Mouse (Mus musculus) kidney, adult 2 months (tissue): ENCODE measurements around the gene Ccer1. TPM values are rescaled to one million over a fixed set of nuclear protein-coding genes. Genes with fewer than 3 reads are reported as not detected.
A peak's percentile ranks its signal among the peaks of the same experiment; 100 is the strongest.

Experiments used
- DNase-seq: peaks from one replicate; pipeline ENCODE4 v3.0.0; 2021
- H3K27ac ChIP-seq: fragments of 200-500 bp; 2 replicates; pipeline ENCODE4 v1.5.1; 2012; ENCODE audit warnings: low read depth, low read length, control low read depth, inconsistent platforms; ENCODE audit not compliant: insufficient read depth
- H3K27me3 ChIP-seq: fragments of 200-500 bp; replicated peaks from 2 replicates; pipeline ENCODE4 v1.6.1; 2012; ENCODE audit warnings: mild to moderate bottlenecking, moderate library complexity, low read length, inconsistent platforms; ENCODE audit not compliant: control insufficient read depth, insufficient read depth
- H3K36me3 ChIP-seq: fragments of 200-500 bp; 2 replicates; pipeline ENCODE4 v1.6.1; 2012; ENCODE audit warnings: mild to moderate bottlenecking, moderate library complexity, low read length, inconsistent platforms; ENCODE audit not compliant: control insufficient read depth, insufficient read depth
- H3K4me1 ChIP-seq: fragments of 200-500 bp; 2 replicates; pipeline ENCODE4 v1.6.1; 2011; ENCODE audit warnings: low read length; ENCODE audit not compliant: control insufficient read depth, insufficient read depth
- H3K4me3 ChIP-seq: fragments of 200-500 bp; 2 replicates; pipeline ENCODE4 v1.5.1; 2011; ENCODE audit warnings: mild to moderate bottlenecking, low read depth, low read length, control low read depth; ENCODE audit not compliant: insufficient read depth
- CTCF ChIP-seq: fragments of 200-500 bp; conservative IDR thresholded peaks from 2 replicates; pipeline ENCODE4 v1.5.1; 2011; ENCODE audit warnings: low read depth, mild to moderate bottlenecking, control low read depth, low read length, moderate library complexity, mixed read lengths; ENCODE audit not compliant: insufficient read depth, insufficient read length
- POLR2A ChIP-seq: fragments of 200-500 bp; IDR thresholded peaks from one replicate; pipeline ENCODE4 v1.6.1; 2011; ENCODE audit warnings: low read depth, low read length, control low read depth
- WGBS: fragments of 180-500 bp; shearing (Covaris S2); methylation state at CpG from one replicate; pipeline ENCODE4 v1.1.7; 2018; 5-methylcytosine and 5-hydroxymethylcytosine counted together
- polyA plus RNA-seq: library from polyadenylated mRNA; depleted of rRNA; stranded (reverse); fragments of >200 nt; gene quantifications from 2 replicates; pipeline ENCODE4 v1.2.3, GENCODE M21; 2012

Gene Ccer1
- polyA plus RNA-seq, 1 experiment: 0.03 TPM

DNA sequence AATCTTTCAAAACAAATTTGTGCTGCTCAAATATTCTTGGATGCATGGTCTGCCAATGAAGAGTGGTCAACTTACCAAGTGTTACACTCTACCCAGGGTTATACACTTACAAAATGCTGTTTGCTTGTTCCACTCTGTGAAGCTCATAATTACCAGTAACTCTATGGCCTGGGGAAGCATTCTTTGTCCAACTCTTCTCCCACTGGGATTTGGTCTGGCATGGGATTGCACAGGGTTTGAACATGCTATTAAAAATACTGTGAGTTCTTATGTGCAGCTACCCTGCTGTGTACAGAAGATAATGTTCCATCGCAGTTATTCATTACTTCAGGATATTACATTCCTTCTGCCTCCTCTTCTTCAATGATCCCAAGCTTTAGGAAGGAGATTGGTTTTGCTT is 5.7 kb upstream of the Ccer1 start:
- Histone ChIP-seq H3K4me1 (no peaks in the 10 kb centered on the region), H3K4me3 (no peak overlapping the region), H3K27ac (no peak overlapping the region), H3K36me3 (no peaks in the 10 kb centered on the region), H3K27me3 (no peaks in the 10 kb centered on the region; the same call in 1 of the 2 replicates)
- no peak for DNase-seq
- WGBS: 85% methylated on average over 1 of the region's 1 CpGs
- no peak for TF ChIP-seq POLR2A
- no peak for TF ChIP-seq CTCF

- Histone ChIP-seq H3K4me1 (no peaks in the 10 kb centered on the region), H3K4me3 (no peak overlapping the region), H3K27me3 (no peaks in the 10 kb centered on the region; the same call in 1 of the 2 replicates), H3K27ac (no peak overlapping the region), H3K36me3 (no peaks in the 10 kb centered on the region)
- 75% methylated on average over 3 of the region's 3 CpGs for WGBS
- no peak for TF ChIP-seq CTCF
- TF ChIP-seq POLR2A: no peak
- no peak for DNase-seq
These were observed 3.4 kb upstream of the Ccer1 start for GRCm38 (mm10) chr10:97689425-97689824.

- Histone ChIP-seq H3K27me3 (no peaks in the 10 kb centered on the region; the same call in 1 of the 2 replicates), H3K4me1 (no peaks in the 10 kb centered on the region), H3K27ac (no peak overlapping the region), H3K36me3 (no peaks in the 10 kb centered on the region), H3K4me3 (no peak overlapping the region)
- no peak for TF ChIP-seq CTCF
- TF ChIP-seq POLR2A: no peak
- DNase-seq: no peak
- WGBS: 95% methylated on average over 37 of the region's 37 CpGs
These were observed 708 bp downstream of the Ccer1 start for GRCm38 (mm10) chr10:97693398-97694135.

GRCm38 (mm10) chr10:97702321-97702720 is 9.5 kb downstream of the Ccer1 start:
- Histone ChIP-seq H3K27ac (no peak overlapping the region), H3K4me1 (no peaks in the 10 kb centered on the region), H3K27me3 (no peaks in the 10 kb centered on the region), H3K4me3 (no peak overlapping the region), H3K36me3 (no peaks in the 10 kb centered on the region)
- no peak for TF ChIP-seq CTCF
- TF ChIP-seq POLR2A: no peak
- no peak for DNase-seq

DNA sequence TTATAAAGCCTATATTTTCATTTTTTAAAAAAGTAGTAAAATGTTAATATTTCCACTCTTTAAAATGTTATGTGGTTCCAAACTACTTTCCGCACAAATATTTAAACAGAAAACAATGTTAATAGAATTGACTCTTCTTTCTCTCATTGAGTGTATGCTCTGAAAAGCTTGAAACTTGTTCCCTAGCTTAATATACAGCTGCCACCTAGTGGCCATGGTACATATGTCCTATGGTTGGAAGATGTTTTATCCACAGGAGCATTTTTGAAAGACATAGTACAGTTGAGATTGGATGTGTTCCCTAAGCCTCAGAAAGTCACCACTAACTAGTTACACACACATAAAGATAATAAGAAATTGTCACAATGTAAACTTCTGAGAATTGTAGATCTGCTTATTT is 11.7 kb downstream of the Ccer1 start:
- Histone ChIP-seq H3K4me1 (no peaks in the 10 kb centered on the region), H3K27ac (no peak overlapping the region), H3K27me3 (no peaks in the 10 kb centered on the region; the same call in 1 of the 2 replicates), H3K4me3 (no peak overlapping the region), H3K36me3 (no peaks in the 10 kb centered on the region)
- peak; percentile 46 for DNase-seq
- TF ChIP-seq CTCF (0 out of 2 replicates have a peak, but pooled peaks have one; percentile 7), POLR2A (no peak)
- WGBS: 54% methylated on average over 1 of the region's 1 CpGs

GRCm38 (mm10) chr10:97712687-97713086 is 19.8 kb downstream of the Ccer1 start:
- DNase-seq: peak; percentile 19

GRCm38 (mm10) chr10:97714584-97714983 is 21.7 kb downstream of the Ccer1 start:
- Histone ChIP-seq H3K27ac (no peak overlapping the region), H3K36me3 (no peaks in the 10 kb centered on the region), H3K4me1 (no peaks in the 10 kb centered on the region), H3K4me3 (no peak overlapping the region), H3K27me3 (no peaks in the 10 kb centered on the region)
- TF ChIP-seq POLR2A: no peak
- TF ChIP-seq CTCF: no peak
- 77% methylated on average over 4 of the region's 4 CpGs for WGBS
- no peak for DNase-seq

More at GRCm38 (mm10) chr10:97712687-97713086, 19.8 kb downstream of the Ccer1 start:
- TF ChIP-seq CTCF (peak; percentile 77), POLR2A (no peak)
- H3K27me3 ChIP-seq: no peaks in the 10 kb centered on the region; the same call in 1 of the 2 replicates
- no peak overlapping the region for H3K4me3 ChIP-seq
- no peak overlapping the region for H3K27ac ChIP-seq
- no peaks in the 10 kb centered on the region for H3K4me1 ChIP-seq
- 4% methylated on average over 5 of the region's 5 CpGs for WGBS
- no peaks in the 10 kb centered on the region for H3K36me3 ChIP-seq
